Mouse (Mus musculus): Measurements from ENCODE around the gene Pramel3.
"Not testable (repeated sequence)": the region's sequence is repeated elsewhere in the genome, so short reads cannot be mapped to it uniquely, and the experiment has no call there.

DNA sequence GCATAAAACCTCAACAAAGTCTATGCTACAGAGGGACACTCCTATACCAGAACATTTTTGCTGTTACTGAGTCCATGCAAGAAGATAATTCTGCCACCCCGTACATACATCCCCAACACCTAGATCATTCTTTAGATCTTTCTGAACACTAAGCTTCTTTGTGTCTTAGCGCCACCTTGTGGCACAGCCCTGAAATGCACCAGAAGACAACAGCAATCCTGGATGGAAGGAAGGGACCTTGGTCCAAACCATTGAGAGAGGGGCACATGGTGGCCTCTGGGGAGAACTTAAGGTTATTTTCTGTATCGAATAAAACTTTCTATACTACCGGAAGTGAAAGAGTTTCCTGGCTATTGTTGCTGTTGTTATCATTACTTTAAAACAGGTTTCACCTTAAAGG is 59.8 kb downstream of the Pramel3 start:
- TF ChIP-seq POLR2A (IDR thresholded peaks at IDR 0.05; ENCODE audit: borderline replicate concordance, extremely low read depth, low read depth, low read length); CTCF (IDR thresholded peaks at IDR 0.05; ENCODE audit: insufficient read depth, low read length): not testable (repeated sequence)

Measured in lung, adult 2 months (tissue).